Mouse (Mus musculus): ENCODE results near the gene Lpar1. TPM values are rescaled to one million over a fixed set of nuclear protein-coding genes. Genes with fewer than 3 reads are reported as not detected.

The Lpar1 gene
- total and polyA plus RNA-seq, 3 experiments, result 0.22 TPM; not detected in 2

DNA sequence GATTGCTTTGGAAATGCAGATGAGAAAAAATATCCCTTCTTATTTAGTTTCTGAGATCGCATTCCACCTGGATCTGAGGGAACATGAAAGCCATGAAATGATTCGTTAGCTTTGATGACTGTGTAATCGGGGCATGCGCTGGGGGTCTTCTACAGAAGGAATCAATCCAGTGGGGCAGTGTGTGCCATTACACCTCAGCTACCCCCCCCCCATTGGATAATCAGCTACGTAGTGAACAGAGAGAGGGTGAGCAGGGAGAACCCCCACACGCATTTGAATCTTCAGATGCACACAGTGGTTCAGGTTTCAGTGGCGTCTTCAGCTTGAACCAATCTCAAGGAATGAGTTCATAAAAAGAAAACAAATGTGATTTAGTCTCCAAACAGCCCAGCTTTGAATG, 115.0 kb downstream of the Lpar1 start:
- DNase-seq (ENCODE audit: low spot score) (no peak), ATAC-seq (ENCODE audit: extremely low read depth, insufficient number of reproducible peaks, low FRiP score, poor library complexity, severe bottlenecking) (no peak)
- no peak overlapping the region for H3K4me3 ChIP-seq (ENCODE audit: low read depth, low read length)
- H3K4me1 ChIP-seq (ENCODE audit: insufficient read depth, low read depth, low read length), result no peaks in the 10 kb centered on the region
- peaks cover 29% of the 10 kb centered on the region for H3K9me3 ChIP-seq (replicated peaks)
- H3K27me3 ChIP-seq (ENCODE audit: insufficient read depth, low read length), result no peaks in the 10 kb centered on the region
- H3K36me3 ChIP-seq (replicated peaks), result no peaks in the 10 kb centered on the region
- no peak for TF ChIP-seq GATA1 (IDR thresholded peaks at IDR 0.05; ENCODE audit: borderline replicate concordance, low read length)
- no peak for TF ChIP-seq CTCF (IDR thresholded peaks at IDR 0.05; ENCODE audit: low read depth, low read length)
- TF ChIP-seq POLR2AphosphoS5 (IDR thresholded peaks at IDR 0.05; ENCODE audit: insufficient replicate concordance, low read depth, low read length), result no peak
- no peak for TF ChIP-seq GATA2 (IDR thresholded peaks at IDR 0.05; ENCODE audit: borderline replicate concordance, low read depth, low read length)
- no peak for TF ChIP-seq TAL1 (conservative IDR thresholded peaks at IDR 0.05; ENCODE audit: low read depth, low read length)

DNA sequence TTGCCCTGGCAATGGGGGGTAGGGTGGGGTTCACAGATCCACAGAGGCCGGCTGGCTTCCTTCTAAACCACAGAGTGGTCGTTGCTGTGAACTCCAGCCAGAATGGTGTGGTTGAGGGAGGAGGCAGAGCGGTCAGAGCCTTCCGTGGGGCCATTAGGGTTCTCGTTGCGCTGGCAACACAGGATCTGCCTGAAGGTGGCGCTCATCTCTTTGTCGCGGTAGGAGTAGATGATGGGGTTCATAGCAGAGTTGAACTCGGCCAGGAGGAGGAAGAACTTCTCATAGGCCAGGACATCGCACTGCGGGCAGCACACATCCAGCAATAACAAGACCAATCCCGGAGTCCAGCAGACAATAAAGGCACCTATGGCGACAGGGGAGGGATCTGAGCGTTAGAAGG, 116.4 kb downstream of the Lpar1 start:
- H3K4me1 ChIP-seq (ENCODE audit: insufficient read depth, low read depth, low read length), result no peaks in the 10 kb centered on the region
- no peaks in the 10 kb centered on the region for H3K27me3 ChIP-seq (ENCODE audit: insufficient read depth, low read length)
- DNase-seq (ENCODE audit: low spot score) (no peak), ATAC-seq (ENCODE audit: extremely low read depth, insufficient number of reproducible peaks, low FRiP score, poor library complexity, severe bottlenecking) (no peak)
- no peaks in the 10 kb centered on the region for H3K36me3 ChIP-seq (replicated peaks)
- TF ChIP-seq CTCF (IDR thresholded peaks at IDR 0.05; ENCODE audit: low read depth, low read length), result no peak
- peaks cover 24% of the 10 kb centered on the region for H3K9me3 ChIP-seq (replicated peaks)
- no peak overlapping the region for H3K4me3 ChIP-seq (ENCODE audit: low read depth, low read length)

DNA sequence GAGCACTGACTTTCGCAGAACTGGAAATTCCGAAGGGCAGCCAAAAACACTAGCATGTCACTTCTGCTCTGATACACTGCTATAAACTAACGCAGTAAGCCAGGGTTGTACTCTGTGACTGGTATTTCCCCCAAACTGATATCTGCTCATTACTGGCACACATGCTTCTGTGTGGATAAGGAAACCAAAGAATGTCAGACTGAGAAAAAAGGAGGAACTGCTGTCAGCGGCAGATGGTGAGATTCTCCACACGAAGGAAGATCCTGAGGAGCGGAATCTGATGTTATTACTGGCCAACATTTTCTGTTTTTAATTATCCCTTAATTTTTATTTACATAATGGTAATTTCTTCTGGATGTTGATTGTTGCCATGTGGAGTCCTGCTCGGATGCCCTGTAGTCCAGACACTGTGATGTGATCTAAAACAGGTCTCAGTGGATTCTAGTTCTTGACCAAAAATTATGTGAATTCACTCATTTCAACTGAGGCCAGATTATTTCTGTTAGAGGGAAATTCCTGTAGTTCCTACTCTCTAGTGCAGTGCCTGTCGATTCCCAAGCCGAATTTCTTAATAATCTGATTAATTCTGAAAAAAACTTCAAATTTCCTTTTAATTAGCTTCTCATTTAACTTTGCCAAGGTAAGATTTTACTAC, 130.3 kb downstream of the Lpar1 start:
- H3K9me3 ChIP-seq (replicated peaks), result peaks cover 14% of the 10 kb centered on the region
- no peaks in the 10 kb centered on the region for H3K36me3 ChIP-seq (replicated peaks)
- no peak for DNase-seq (ENCODE audit: low spot score)
- no peaks in the 10 kb centered on the region for H3K27me3 ChIP-seq (ENCODE audit: insufficient read depth, low read length)
- ATAC-seq (ENCODE audit: extremely low read depth, insufficient number of reproducible peaks, low FRiP score, poor library complexity, severe bottlenecking), result no peak
- no peak overlapping the region for H3K4me3 ChIP-seq (ENCODE audit: low read depth, low read length)
- H3K4me1 ChIP-seq (ENCODE audit: insufficient read depth, low read depth, low read length), result no peaks in the 10 kb centered on the region
- no peak for TF ChIP-seq TAL1 (conservative IDR thresholded peaks at IDR 0.05; ENCODE audit: low read depth, low read length)
- TF ChIP-seq POLR2AphosphoS5 (IDR thresholded peaks at IDR 0.05; ENCODE audit: insufficient replicate concordance, low read depth, low read length), result no peak

DNA sequence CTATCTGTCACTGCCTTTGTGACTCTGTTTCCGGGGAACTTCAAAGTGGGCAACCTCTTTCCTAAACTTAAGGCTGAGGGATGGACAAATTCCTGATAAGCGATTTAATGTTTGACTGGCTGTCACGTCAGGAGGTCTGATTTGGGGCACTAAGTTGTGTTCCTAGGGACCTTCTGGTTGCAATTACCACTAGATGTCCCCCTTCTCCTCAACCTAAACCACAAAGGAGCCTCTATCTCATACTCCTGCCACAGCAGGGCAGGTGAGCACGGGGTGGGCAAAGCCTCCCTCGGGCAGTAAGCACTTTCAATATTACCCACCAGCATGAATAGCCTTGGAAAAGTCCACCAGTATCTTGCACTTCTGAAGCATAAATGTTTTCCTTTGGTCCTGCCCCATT, 134.5 kb downstream of the Lpar1 start:
- ATAC-seq (ENCODE audit: extremely low read depth, insufficient number of reproducible peaks, low FRiP score, poor library complexity, severe bottlenecking) (no peak), DNase-seq (ENCODE audit: low spot score) (no peak)
- H3K36me3 ChIP-seq (replicated peaks), result no peaks in the 10 kb centered on the region
- H3K4me1 ChIP-seq (ENCODE audit: insufficient read depth, low read depth, low read length), result no peaks in the 10 kb centered on the region
- H3K4me3 ChIP-seq (ENCODE audit: low read depth, low read length), result no peak overlapping the region
- peaks cover 18% of the 10 kb centered on the region for H3K9me3 ChIP-seq (replicated peaks)
- no peaks in the 10 kb centered on the region for H3K27me3 ChIP-seq (ENCODE audit: insufficient read depth, low read length)
- no peak for TF ChIP-seq GATA2 (IDR thresholded peaks at IDR 0.05; ENCODE audit: borderline replicate concordance, low read depth, low read length)
- TF ChIP-seq POLR2AphosphoS5 (IDR thresholded peaks at IDR 0.05; ENCODE audit: insufficient replicate concordance, low read depth, low read length), result no peak

DNA sequence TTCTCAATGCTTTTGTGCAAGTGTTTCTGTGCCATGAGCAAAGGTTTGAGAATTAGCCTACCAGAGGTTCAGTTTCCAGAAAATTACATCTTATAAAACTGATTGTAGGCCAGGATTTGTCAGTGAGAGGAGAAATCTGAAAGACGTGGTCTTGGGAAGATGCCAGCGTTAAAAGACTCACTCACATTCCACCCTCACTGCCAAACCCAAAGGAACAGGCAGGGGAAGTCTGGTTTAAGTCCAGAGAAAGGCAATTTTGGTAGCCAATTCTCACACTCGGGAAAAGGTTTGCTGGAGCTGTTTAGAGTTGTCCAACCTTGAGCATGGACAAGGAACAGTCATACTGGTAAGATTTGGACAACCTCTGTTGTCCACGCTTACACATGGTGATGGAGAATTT, 136.4 kb downstream of the Lpar1 start:
- no peaks in the 10 kb centered on the region for H3K4me1 ChIP-seq (ENCODE audit: insufficient read depth, low read depth, low read length)
- no peak for TF ChIP-seq GATA2 (IDR thresholded peaks at IDR 0.05; ENCODE audit: borderline replicate concordance, low read depth, low read length)
- TF ChIP-seq CTCF (IDR thresholded peaks at IDR 0.05; ENCODE audit: low read depth, low read length), result no peak
- TF ChIP-seq GATA1 (IDR thresholded peaks at IDR 0.05; ENCODE audit: borderline replicate concordance, low read length), result no peak
- no peak for TF ChIP-seq TAL1 (conservative IDR thresholded peaks at IDR 0.05; ENCODE audit: low read depth, low read length)
- no peak for TF ChIP-seq POLR2AphosphoS5 (IDR thresholded peaks at IDR 0.05; ENCODE audit: insufficient replicate concordance, low read depth, low read length)
- no peak overlapping the region for H3K4me3 ChIP-seq (ENCODE audit: low read depth, low read length)
- no peak for DNase-seq (ENCODE audit: low spot score)
- ATAC-seq (ENCODE audit: extremely low read depth, insufficient number of reproducible peaks, low FRiP score, poor library complexity, severe bottlenecking), result no peak
- H3K36me3 ChIP-seq (replicated peaks), result no peaks in the 10 kb centered on the region
- peaks cover 18% of the 10 kb centered on the region for H3K9me3 ChIP-seq (replicated peaks)
- H3K27me3 ChIP-seq (ENCODE audit: insufficient read depth, low read length), result no peaks in the 10 kb centered on the region

DNA sequence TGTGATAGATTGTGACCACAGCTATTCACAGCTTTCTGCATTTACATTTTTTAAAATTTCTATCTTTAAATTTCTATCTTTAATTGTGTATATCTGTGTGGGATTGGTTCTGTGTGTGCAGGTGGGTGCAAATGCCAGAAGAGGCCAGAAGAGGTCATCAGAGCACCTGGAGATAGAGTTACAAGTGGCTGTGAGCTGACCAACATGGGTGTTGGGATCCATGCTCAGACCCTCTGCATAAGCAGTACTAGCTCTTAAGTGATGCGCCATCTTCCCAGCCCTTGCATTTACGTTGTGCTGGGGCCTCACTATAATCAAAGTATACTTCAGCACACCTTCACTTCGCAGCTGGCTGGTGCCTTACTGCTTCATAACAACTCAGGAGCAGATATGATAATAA, 138.2 kb downstream of the Lpar1 start:
- no peaks in the 10 kb centered on the region for H3K36me3 ChIP-seq (replicated peaks)
- ATAC-seq (ENCODE audit: extremely low read depth, insufficient number of reproducible peaks, low FRiP score, poor library complexity, severe bottlenecking) (no peak), DNase-seq (ENCODE audit: low spot score) (no peak)
- peaks cover 14% of the 10 kb centered on the region for H3K9me3 ChIP-seq (replicated peaks)
- no peak overlapping the region for H3K4me3 ChIP-seq (ENCODE audit: low read depth, low read length)
- H3K27me3 ChIP-seq (ENCODE audit: insufficient read depth, low read length), result no peaks in the 10 kb centered on the region
- H3K4me1 ChIP-seq (ENCODE audit: insufficient read depth, low read depth, low read length), result no peaks in the 10 kb centered on the region
- TF ChIP-seq GATA2 (IDR thresholded peaks at IDR 0.05; ENCODE audit: borderline replicate concordance, low read depth, low read length) (no peak), GATA1 (IDR thresholded peaks at IDR 0.05; ENCODE audit: borderline replicate concordance, low read length) (no peak), TAL1 (conservative IDR thresholded peaks at IDR 0.05; ENCODE audit: low read depth, low read length) (no peak), CTCF (IDR thresholded peaks at IDR 0.05; ENCODE audit: low read depth, low read length) (no peak), POLR2AphosphoS5 (IDR thresholded peaks at IDR 0.05; ENCODE audit: insufficient replicate concordance, low read depth, low read length) (no peak)

Measured in G1E (cell line).